Mouse (Mus musculus): ENCODE measurements around the gene Sf3b3. TPM values are rescaled to one million over a fixed set of nuclear protein-coding genes. Genes with fewer than 3 reads are reported as not detected.
"Not testable (repeated sequence)": the region's sequence is repeated elsewhere in the genome, so short reads cannot be mapped to it uniquely, and the experiment has no call there.

The Sf3b3 gene
- polyA plus RNA-seq, 1 experiment from 2014 or later, result 187 TPM

- no peaks in the 10 kb centered on the region for H3K9me3 ChIP-seq
- H3K4me2 ChIP-seq (replicated peaks), result no peak overlapping the region
- H3K36me3 ChIP-seq, result peaks cover 84% of the 10 kb centered on the region
- no peak overlapping the region for H3K27ac ChIP-seq (replicated peaks)
- H3K4me3 ChIP-seq, result no peak overlapping the region
- WGBS, result 94% methylated on average over 10 of the region's 10 CpGs
- ATAC-seq (ENCODE audit: low FRiP score, low read depth), result no peak
- H3K9ac ChIP-seq (replicated peaks), result no peak overlapping the region
- H3K27me3 ChIP-seq, result no peaks in the 10 kb centered on the region
- H3K4me1 ChIP-seq, result no peaks in the 10 kb centered on the region
Measured at GRCm38 (mm10) chr8:110881741-110882310, 35.2 kb upstream of the Sf3b3 start.

GRCm38 (mm10) chr8:110877862-110878261 lies 31.3 kb upstream of the Sf3b3 start:
- Histone ChIP-seq H3K27ac (replicated peaks) (no peak overlapping the region), H3K4me2 (replicated peaks) (no peak overlapping the region), H3K4me3 (no peak overlapping the region), H3K9ac (replicated peaks) (no peak overlapping the region), H3K27me3 (no peaks in the 10 kb centered on the region), H3K9me3 (no peaks in the 10 kb centered on the region), H3K4me1 (no peaks in the 10 kb centered on the region), H3K36me3 (peaks cover 99% of the 10 kb centered on the region)
- ATAC-seq (ENCODE audit: low FRiP score, low read depth), result no peak
- 90% methylated on average over 4 of the region's 4 CpGs for WGBS

- Histone ChIP-seq H3K4me1 (no peaks in the 10 kb centered on the region), H3K4me2 (replicated peaks) (no peak overlapping the region), H3K4me3 (no peak overlapping the region), H3K9ac (replicated peaks) (no peak overlapping the region), H3K9me3 (no peaks in the 10 kb centered on the region), H3K27me3 (no peaks in the 10 kb centered on the region), H3K36me3 (peaks cover 96% of the 10 kb centered on the region), H3K27ac (replicated peaks) (no peak overlapping the region)
- no peak for ATAC-seq (ENCODE audit: low FRiP score, low read depth)
- WGBS, result 97% methylated on average over 2 of the region's 2 CpGs
Measured at GRCm38 (mm10) chr8:110870501-110870900, 23.9 kb upstream of the Sf3b3 start.

- ATAC-seq (ENCODE audit: low FRiP score, low read depth); H3K27me3 ChIP-seq; H3K9me3 ChIP-seq; H3K27ac ChIP-seq (replicated peaks); H3K9ac ChIP-seq (replicated peaks); H3K4me3 ChIP-seq; H3K4me2 ChIP-seq (replicated peaks); H3K4me1 ChIP-seq: not testable (repeated sequence)
- 98% methylated on average over 7 of the region's 7 CpGs for WGBS
- H3K36me3 ChIP-seq, result peaks cover 88% of the 10 kb centered on the region
Measured at GRCm38 (mm10) chr8:110861347-110862025, 14.9 kb upstream of the Sf3b3 start.

GRCm38 (mm10) chr8:110859651-110860501 lies 13.3 kb upstream of the Sf3b3 start:
- H3K36me3 ChIP-seq, result peaks cover 87% of the 10 kb centered on the region
- H3K4me2 ChIP-seq (replicated peaks), result no peak overlapping the region
- no peak for ATAC-seq (ENCODE audit: low FRiP score, low read depth)
- H3K9ac ChIP-seq (replicated peaks), result no peak overlapping the region
- H3K4me1 ChIP-seq, result no peaks in the 10 kb centered on the region
- no peaks in the 10 kb centered on the region for H3K9me3 ChIP-seq
- 87% methylated on average over 7 of the region's 7 CpGs for WGBS
- no peaks in the 10 kb centered on the region for H3K27me3 ChIP-seq
- no peak overlapping the region for H3K4me3 ChIP-seq
- no peak overlapping the region for H3K27ac ChIP-seq (replicated peaks)

- no peak overlapping the region for H3K27ac ChIP-seq (replicated peaks)
- WGBS, result 93% methylated on average over 5 of the region's 5 CpGs
- no peak overlapping the region for H3K9ac ChIP-seq (replicated peaks)
- H3K4me3 ChIP-seq, result no peak overlapping the region
- no peak overlapping the region for H3K4me2 ChIP-seq (replicated peaks)
- no peak for ATAC-seq (ENCODE audit: low FRiP score, low read depth)
- no peaks in the 10 kb centered on the region for H3K9me3 ChIP-seq
- H3K27me3 ChIP-seq, result no peaks in the 10 kb centered on the region
- H3K4me1 ChIP-seq, result no peaks in the 10 kb centered on the region
- peaks cover 87% of the 10 kb centered on the region for H3K36me3 ChIP-seq
Measured at GRCm38 (mm10) chr8:110856760-110857461, 10.3 kb upstream of the Sf3b3 start.

GRCm38 (mm10) chr8:110856073-110856472 lies 9.5 kb upstream of the Sf3b3 start:
- not testable (repeated sequence) for H3K4me1 ChIP-seq; H3K9me3 ChIP-seq; H3K27me3 ChIP-seq; ATAC-seq (ENCODE audit: low FRiP score, low read depth); H3K9ac ChIP-seq (replicated peaks); H3K4me3 ChIP-seq; H3K27ac ChIP-seq (replicated peaks); H3K4me2 ChIP-seq (replicated peaks)
- peaks cover 90% of the 10 kb centered on the region for H3K36me3 ChIP-seq
- WGBS, result 90% methylated on average over 4 of the region's 4 CpGs

GRCm38 (mm10) chr8:110851186-110851585 lies 4.6 kb upstream of the Sf3b3 start:
- H3K9ac ChIP-seq (replicated peaks), result no peak overlapping the region
- ATAC-seq (ENCODE audit: low FRiP score, low read depth), result no peak
- H3K36me3 ChIP-seq, result peaks cover 62% of the 10 kb centered on the region
- no peak overlapping the region for H3K27ac ChIP-seq (replicated peaks)
- 96% methylated on average over 10 of the region's 10 CpGs for WGBS
- peaks cover 9% of the 10 kb centered on the region for H3K4me1 ChIP-seq
- no peak overlapping the region for H3K4me3 ChIP-seq
- H3K27me3 ChIP-seq, result no peaks in the 10 kb centered on the region
- no peak overlapping the region for H3K4me2 ChIP-seq (replicated peaks)
- H3K9me3 ChIP-seq, result no peaks in the 10 kb centered on the region

GRCm38 (mm10) chr8:110847645-110848495 lies 1.3 kb upstream of the Sf3b3 start:
- ATAC-seq (ENCODE audit: low FRiP score, low read depth), result no peak
- H3K27me3 ChIP-seq, result no peaks in the 10 kb centered on the region
- peaks cover 19% of the 10 kb centered on the region for H3K4me1 ChIP-seq
- H3K9me3 ChIP-seq, result no peaks in the 10 kb centered on the region
- peak overlapping the region; percentile 76 for H3K9ac ChIP-seq (replicated peaks)
- no peak overlapping the region for H3K27ac ChIP-seq (replicated peaks)
- 62% methylated on average over 14 of the region's 14 CpGs for WGBS
- H3K4me2 ChIP-seq (replicated peaks), result peak overlapping the region; percentile 79
- H3K4me3 ChIP-seq, result peak overlapping the region; percentile 62
- H3K36me3 ChIP-seq, result peaks cover 48% of the 10 kb centered on the region

GRCm38 (mm10) chr8:110847171-110847549 lies 573 bp upstream of the Sf3b3 start:
- 2% methylated on average over 13 of the region's 13 CpGs for WGBS
- Histone ChIP-seq H3K4me3 (peak overlapping the region; percentile 62), H3K4me1 (peaks cover 19% of the 10 kb centered on the region), H3K9me3 (no peaks in the 10 kb centered on the region), H3K4me2 (replicated peaks) (peak overlapping the region; percentile 79), H3K9ac (replicated peaks) (peak overlapping the region; percentile 76), H3K27ac (replicated peaks) (peak overlapping the region; percentile 52), H3K27me3 (no peaks in the 10 kb centered on the region), H3K36me3 (peaks cover 48% of the 10 kb centered on the region)
- no peak for ATAC-seq (ENCODE audit: low FRiP score, low read depth)

GRCm38 (mm10) chr8:110845821-110846404 lies 674 bp downstream of the Sf3b3 start:
- Histone ChIP-seq H3K27ac (replicated peaks) (peak overlapping the region; percentile 88; the same call in 1 of the 2 replicates), H3K4me3 (peak overlapping the region; percentile 62), H3K27me3 (no peaks in the 10 kb centered on the region), H3K9ac (replicated peaks) (peak overlapping the region; percentile 79), H3K9me3 (no peaks in the 10 kb centered on the region), H3K4me2 (replicated peaks) (peak overlapping the region; percentile 79), H3K4me1 (peaks cover 19% of the 10 kb centered on the region), H3K36me3 (peaks cover 46% of the 10 kb centered on the region)
- WGBS, result 13% methylated on average over 17 of the region's 17 CpGs
- ATAC-seq (ENCODE audit: low FRiP score, low read depth), result no peak

All from midbrain, embryonic 12.5 days (tissue).